Mouse (Mus musculus) erythroblast, embryonic 14.5 days (primary cell): ENCODE data around the gene Plekha8. TPM values are rescaled to one million over a fixed set of nuclear protein-coding genes. Genes with fewer than 3 reads are reported as not detected.

Experiments used
- H3K27me3 ChIP-seq: 2 replicates; pipeline ENCODE4 v1.6.1; 2012; ENCODE audit warnings: inconsistent platforms; ENCODE audit not compliant: control insufficient read depth
- H3K36me3 ChIP-seq: 2 replicates; pipeline ENCODE4 v1.6.1; 2012; ENCODE audit warnings: mild to moderate bottlenecking, inconsistent platforms; ENCODE audit not compliant: control insufficient read depth
- H3K4me1 ChIP-seq: 2 replicates; pipeline ENCODE4 v1.6.1; 2012; ENCODE audit warnings: inconsistent platforms; ENCODE audit not compliant: control insufficient read depth
- H3K4me3 ChIP-seq: replicated peaks from 2 replicates; pipeline ENCODE3; 2012; ENCODE audit warnings: moderate library complexity, mild to moderate bottlenecking, inconsistent platforms
- H3K9me3 ChIP-seq: 2 replicates; pipeline ENCODE4 v1.6.1; 2012; ENCODE audit warnings: low read length, inconsistent platforms, mixed read lengths; ENCODE audit not compliant: control insufficient read depth
- GATA1 ChIP-seq: IDR thresholded peaks from 2 replicates; pipeline ENCODE4 v1.6.1; 2012; ENCODE audit warnings: low read length, inconsistent platforms, mixed read lengths
- TAL1 ChIP-seq: IDR thresholded peaks from 3 replicates; pipeline ENCODE4 v1.6.1; 2012; ENCODE audit warnings: low read length, inconsistent platforms, mixed read lengths
- polyA plus RNA-seq: library from polyadenylated mRNA; stranded (reverse); fragments of >175 nt; gene quantifications from 2 replicates; pipeline ENCODE4 v1.2.3, GENCODE M21; 2012

Plekha8 gene
- polyA plus RNA-seq, 1 experiment: 0.02 TPM

GRCm38 (mm10) chr6:54688467-54689323 lies 93.8 kb downstream of the Plekha8 start:
- H3K36me3 ChIP-seq: no peaks in the 10 kb centered on the region
- no peak overlapping the region for H3K4me3 ChIP-seq
- H3K27me3 ChIP-seq: peaks cover 13% of the 10 kb centered on the region
- no peak for TF ChIP-seq GATA1
- no peak for TF ChIP-seq TAL1
- H3K9me3 ChIP-seq: no peaks in the 10 kb centered on the region
- H3K4me1 ChIP-seq: peaks cover 7% of the 10 kb centered on the region

DNA sequence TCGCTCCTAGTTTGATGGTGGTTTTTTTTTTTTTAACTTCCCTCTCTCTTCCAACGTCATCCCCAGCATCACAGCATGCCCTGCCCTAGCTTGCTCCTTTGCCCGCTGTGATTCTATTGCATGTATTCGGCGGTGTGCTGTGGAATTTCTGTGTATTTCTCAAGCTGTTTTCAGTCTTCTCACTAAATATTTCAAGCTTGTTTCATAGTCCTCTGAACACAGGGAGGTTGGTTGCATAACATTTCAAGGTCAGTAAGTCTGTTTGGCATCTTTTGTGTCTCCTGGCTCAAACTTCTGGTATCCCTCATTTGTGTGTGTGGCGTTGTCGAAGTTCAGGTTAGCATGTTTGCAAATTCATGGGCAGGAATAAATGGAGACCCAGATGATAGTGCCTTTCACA lies 94.8 kb downstream of the Plekha8 start:
- Histone ChIP-seq H3K4me1 (peaks cover 7% of the 10 kb centered on the region), H3K4me3 (no peak overlapping the region), H3K9me3 (no peaks in the 10 kb centered on the region), H3K36me3 (no peaks in the 10 kb centered on the region), H3K27me3 (peaks cover 4% of the 10 kb centered on the region; the same call in 1 of the 2 replicates)
- TF ChIP-seq GATA1 (no peak), TAL1 (no peak)

GRCm38 (mm10) chr6:54690838-54691237 lies 95.9 kb downstream of the Plekha8 start:
- peaks cover 4% of the 10 kb centered on the region; the same call in 1 of the 2 replicates for H3K27me3 ChIP-seq
- H3K36me3 ChIP-seq: no peaks in the 10 kb centered on the region
- no peak overlapping the region for H3K4me3 ChIP-seq
- H3K9me3 ChIP-seq: no peaks in the 10 kb centered on the region
- H3K4me1 ChIP-seq: peaks cover 3% of the 10 kb centered on the region
- TF ChIP-seq TAL1 (no peak), GATA1 (no peak)

- Histone ChIP-seq H3K4me1 (no peaks in the 10 kb centered on the region), H3K36me3 (no peaks in the 10 kb centered on the region), H3K4me3 (no peak overlapping the region), H3K9me3 (no peaks in the 10 kb centered on the region), H3K27me3 (peaks cover 4% of the 10 kb centered on the region; the same call in 1 of the 2 replicates)
- TF ChIP-seq TAL1 (no peak), GATA1 (no peak)
Observed at GRCm38 (mm10) chr6:54691368-54692116, 96.6 kb downstream of the Plekha8 start.

DNA sequence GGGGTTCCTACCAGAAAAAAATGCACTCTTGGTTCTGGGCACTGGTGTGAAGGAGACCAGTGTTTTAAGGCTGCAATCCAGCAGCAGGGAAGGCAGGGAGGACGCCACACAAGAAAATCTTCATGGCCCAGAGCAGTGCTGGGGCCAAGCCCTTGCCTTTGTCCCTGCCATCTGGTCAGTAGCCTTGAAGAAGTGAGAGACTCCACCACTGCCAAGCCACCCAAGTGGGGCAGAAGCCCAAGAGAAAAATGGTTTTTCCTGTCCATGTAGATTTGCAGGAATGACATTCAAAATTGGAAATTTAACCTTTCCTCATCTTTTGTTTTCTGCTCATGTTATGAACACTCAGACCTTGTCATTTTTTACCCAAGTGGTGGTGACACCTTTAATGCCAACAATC lies 97.3 kb downstream of the Plekha8 start:
- no peak overlapping the region for H3K4me3 ChIP-seq
- no peaks in the 10 kb centered on the region for H3K4me1 ChIP-seq
- H3K9me3 ChIP-seq: no peaks in the 10 kb centered on the region
- TF ChIP-seq GATA1 (no peak), TAL1 (no peak)
- H3K36me3 ChIP-seq: no peaks in the 10 kb centered on the region
- H3K27me3 ChIP-seq: peaks cover 8% of the 10 kb centered on the region

GRCm38 (mm10) chr6:54693286-54693685 lies 98.4 kb downstream of the Plekha8 start:
- Histone ChIP-seq H3K36me3 (no peaks in the 10 kb centered on the region), H3K4me1 (no peaks in the 10 kb centered on the region), H3K4me3 (no peak overlapping the region), H3K27me3 (peaks cover 12% of the 10 kb centered on the region), H3K9me3 (no peaks in the 10 kb centered on the region)
- no peak for TF ChIP-seq GATA1
- TF ChIP-seq TAL1: no peak

Other genes starting within 250 kb of the Plekha8 start
- 0.03 TPM in 1 of 2 replicates, not detected in the other for gene Wipf3, start 165.5 kb upstream of the Plekha8 start, polyA plus RNA-seq
- gene Scrn1, start 28.6 kb upstream of the Plekha8 start, polyA plus RNA-seq: not detected in 2 replicates
- not detected in 2 replicates for gene Fkbp14, start 2.2 kb downstream of the Plekha8 start, polyA plus RNA-seq
- gene Mturn, start 86.5 kb downstream of the Plekha8 start, polyA plus RNA-seq: 0.05 and 0.09 TPM in 2 replicates
- gene Znrf2, start 221.8 kb downstream of the Plekha8 start, polyA plus RNA-seq: 0.15 and 0.60 TPM in 2 replicates